Mouse (Mus musculus) hindbrain, postnatal 0 days (tissue): ENCODE data around the gene Tnrc6a. TPM values are rescaled to one million over a fixed set of nuclear protein-coding genes. Genes with fewer than 3 reads are reported as not detected.
A peak's percentile ranks its signal among the peaks of the same experiment; 100 is the strongest.
"Not testable (repeated sequence)": the region's sequence is repeated elsewhere in the genome, so short reads cannot be mapped to it uniquely, and the experiment has no call there.

Source experiments
- ATAC-seq: fragments of 200-750 bp; cut with Nextera tagmentation; 2 replicates; pipeline ENCODE4 v1.8.0; 2017; ENCODE audit warnings: mild to moderate bottlenecking, moderate TSS enrichment, moderate library complexity
- DNase-seq: peaks from one replicate; pipeline ENCODE4 v3.0.0-alpha.2; 2015; ENCODE audit warnings: low spot score
- H3K27ac ChIP-seq: fragments of 300-500 bp; sonication (generic); 2 replicates; pipeline ENCODE4 v1.5.1; 2014; ENCODE audit warnings: mild to moderate bottlenecking
- H3K27me3 ChIP-seq: fragments of 300-500 bp; sonication (generic); 2 replicates; pipeline ENCODE4 v1.6.1; 2014; ENCODE audit warnings: low read length, mixed read lengths; ENCODE audit not compliant: insufficient read depth
- H3K36me3 ChIP-seq: fragments of 300-500 bp; sonication (generic); 2 replicates; pipeline ENCODE4 v1.6.1; 2014; ENCODE audit warnings: low read length, mixed read lengths; ENCODE audit not compliant: insufficient read depth
- H3K4me1 ChIP-seq: fragments of 300-500 bp; sonication (generic); 2 replicates; pipeline ENCODE4 v1.6.1; 2014; ENCODE audit warnings: antibody characterized with exemption, low read length, mixed read lengths; ENCODE audit not compliant: insufficient read depth
- H3K4me2 ChIP-seq: fragments of 300-500 bp; sonication (generic); 2 replicates; pipeline ENCODE4 v1.6.1; 2014; ENCODE audit warnings: low read depth, mild to moderate bottlenecking, low read length, moderate library complexity, mixed read lengths
- H3K4me3 ChIP-seq: fragments of 300-500 bp; sonication (generic); 2 replicates; pipeline ENCODE4 v1.5.1; 2014; ENCODE audit warnings: low read length
- H3K9ac ChIP-seq: fragments of 300-500 bp; sonication (generic); replicated peaks from 2 replicates; pipeline ENCODE4 v1.6.1; 2014; ENCODE audit warnings: mild to moderate bottlenecking, low read length, moderate library complexity, mixed read lengths
- H3K9me3 ChIP-seq: fragments of 300-500 bp; sonication (generic); 2 replicates; pipeline ENCODE4 v1.6.1; 2016; ENCODE audit warnings: low read length, mixed read lengths
- CTCF ChIP-seq: IDR thresholded peaks from 2 replicates; pipeline ENCODE4 v1.5.1; 2016; ENCODE audit warnings: antibody characterized with exemption, control low read depth, low read depth
- WGBS: fragments of 180-500 bp; shearing (Covaris S2); extraction: QIAGEN DNeasy Blood & Tissue Kit; methylation state at CpG from one replicate; pipeline ENCODE4 v1.1.7; 2014; 5-methylcytosine and 5-hydroxymethylcytosine counted together
- polyA plus RNA-seq: library from polyadenylated mRNA; unstranded; fragments of >200 nt; fragmentation: Nextera tagmentation; extraction: Ambion mirVana; gene quantifications from 2 replicates; pipeline ENCODE4 v1.2.1, GENCODE M21; 2015
- total RNA-seq: library from RNA; depleted of rRNA; stranded (reverse); fragments of >200 nt; gene quantifications from 2 replicates; pipeline ENCODE4 v1.2.3, GENCODE M21; 2014

Tnrc6a gene
- total and polyA plus RNA-seq, 2 experiments from 2014 or later: 48.5 to 62.1 TPM

DNA sequence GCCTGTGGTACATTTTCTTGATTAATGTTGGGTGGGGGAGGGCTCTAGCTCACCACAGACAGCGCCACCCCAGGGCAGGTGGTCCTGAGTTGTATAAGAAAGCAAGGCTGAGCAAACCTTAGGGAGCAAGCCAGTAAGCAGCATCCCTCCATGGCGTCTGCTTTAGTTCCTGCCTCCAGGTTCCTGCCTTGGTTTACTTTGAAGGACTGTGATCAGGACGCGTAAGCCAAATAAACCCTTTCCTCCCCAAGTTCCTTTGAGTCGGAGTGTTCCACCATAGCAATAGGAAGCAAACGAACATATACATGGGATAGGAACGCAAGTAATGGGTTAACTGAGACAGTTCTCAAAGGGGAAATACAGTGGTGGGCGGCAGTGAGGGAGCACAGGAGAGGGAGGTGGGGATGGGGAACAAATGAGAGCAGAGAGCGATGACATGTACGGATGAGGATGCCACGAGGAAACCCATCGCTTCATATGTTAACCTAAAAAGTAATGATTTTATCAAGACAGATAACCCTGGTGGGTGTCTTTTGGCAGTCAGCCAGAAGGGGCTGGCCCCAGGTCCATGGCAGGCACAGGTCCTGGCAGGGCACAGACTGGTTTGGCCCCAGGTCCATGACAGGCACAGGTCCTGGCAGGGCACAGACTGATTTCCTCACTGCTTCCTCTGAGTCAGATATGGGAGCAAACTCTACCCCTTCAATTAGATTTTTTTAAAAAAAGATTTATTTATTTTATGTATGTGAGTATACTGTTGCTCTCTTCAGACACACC, 27.2 kb upstream of the Tnrc6a start:
- H3K36me3 ChIP-seq: no peaks in the 10 kb centered on the region
- no peak for DNase-seq
- H3K4me1 ChIP-seq: peaks cover 9% of the 10 kb centered on the region; the same call in 1 of the 2 replicates
- no peak for TF ChIP-seq CTCF
- peak overlapping the region; percentile 88; the same call in 1 of the 2 replicates for H3K27ac ChIP-seq
- H3K9me3 ChIP-seq: no peaks in the 10 kb centered on the region
- H3K9ac ChIP-seq: no peak overlapping the region
- no peak overlapping the region for H3K4me2 ChIP-seq
- WGBS: 89% methylated on average over 12 of the region's 12 CpGs
- H3K4me3 ChIP-seq: no peak overlapping the region
- ATAC-seq: no peak
- H3K27me3 ChIP-seq: no peaks in the 10 kb centered on the region

DNA sequence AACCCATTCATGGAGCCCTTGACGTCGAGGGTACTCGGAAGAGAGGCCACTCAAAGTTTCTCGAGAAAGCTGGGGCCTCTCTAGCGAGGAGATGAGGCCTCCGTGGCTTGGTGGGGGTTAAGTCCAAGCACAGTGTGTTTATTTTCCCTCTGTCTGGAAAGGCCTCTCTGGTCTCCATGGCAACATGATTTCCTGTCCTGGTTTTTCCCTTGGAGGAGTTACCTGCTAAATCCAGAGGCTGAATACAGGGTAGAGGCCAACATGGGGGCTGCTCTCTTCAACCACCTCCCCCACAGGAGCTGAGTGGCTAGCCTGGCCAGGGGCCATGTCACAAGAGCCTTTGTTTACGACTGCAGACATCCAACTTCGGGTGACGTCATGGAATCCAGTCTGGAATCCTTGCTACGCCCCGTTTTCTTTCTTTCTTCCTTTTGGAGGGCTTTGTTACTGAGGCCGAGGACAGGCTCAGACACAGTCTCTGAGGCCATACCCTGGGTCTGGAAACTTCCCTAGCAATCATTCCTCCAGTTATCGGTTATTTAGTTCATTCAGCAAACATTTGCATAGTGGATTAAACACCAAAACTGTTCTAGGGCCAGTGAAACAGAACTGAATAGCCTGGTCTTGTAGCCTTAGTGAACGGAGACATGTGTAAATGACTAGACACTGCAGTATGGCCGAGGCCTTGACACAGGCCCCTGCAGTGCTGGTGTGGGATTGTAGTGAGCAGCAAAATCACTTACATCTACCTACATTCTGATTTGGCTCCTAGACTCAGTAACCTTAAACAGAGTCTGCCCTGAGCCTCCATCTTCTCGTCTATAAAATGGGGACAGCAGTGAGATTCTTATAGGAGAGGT, 25.6 kb upstream of the Tnrc6a start:
- no peak overlapping the region for H3K4me3 ChIP-seq
- H3K4me1 ChIP-seq: peaks cover 9% of the 10 kb centered on the region; the same call in 1 of the 2 replicates
- DNase-seq (peak; percentile 85), ATAC-seq (peak; percentile 91)
- H3K36me3 ChIP-seq: no peaks in the 10 kb centered on the region
- TF ChIP-seq CTCF: no peak
- H3K27me3 ChIP-seq: no peaks in the 10 kb centered on the region
- no peak overlapping the region for H3K4me2 ChIP-seq
- H3K9me3 ChIP-seq: no peaks in the 10 kb centered on the region
- peak overlapping the region; percentile 31 for H3K9ac ChIP-seq
- 13% methylated on average over 16 of the region's 16 CpGs for WGBS
- H3K27ac ChIP-seq: peak overlapping the region; percentile 88

DNA sequence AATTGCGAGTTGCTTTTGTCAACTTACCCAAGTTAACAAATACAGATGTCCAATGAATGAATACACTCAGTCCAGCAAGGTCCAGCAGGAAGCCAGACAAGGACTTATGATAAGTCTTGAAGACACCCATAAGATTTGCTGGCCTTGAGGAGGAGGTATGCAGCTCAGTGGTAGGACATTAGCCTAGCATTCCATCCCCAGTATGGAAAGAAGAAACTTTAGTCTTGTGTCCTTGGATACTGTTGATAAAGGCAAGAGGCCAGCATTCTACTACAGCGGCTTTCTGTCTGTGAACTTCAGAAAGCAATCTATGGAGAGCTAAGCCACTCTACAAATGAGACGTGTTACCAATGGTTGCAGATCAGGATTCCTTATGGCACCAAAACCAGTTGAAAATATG, 22.4 kb upstream of the Tnrc6a start:
- 89% methylated on average over 3 of the region's 3 CpGs for WGBS
- no peak overlapping the region for H3K27ac ChIP-seq

GRCm38 (mm10) chr7:123105381-123105780, 18.3 kb upstream of the Tnrc6a start:
- H3K4me3 ChIP-seq, H3K27me3 ChIP-seq, H3K4me1 ChIP-seq, H3K9me3 ChIP-seq, ATAC-seq, H3K27ac ChIP-seq, DNase-seq, H3K9ac ChIP-seq, H3K4me2 ChIP-seq, H3K36me3 ChIP-seq: not testable (repeated sequence)
- 12% methylated on average over 1 of the region's 1 CpGs for WGBS

More for the DNA sequence above, 22.4 kb upstream of the Tnrc6a start:
- no peak for TF ChIP-seq CTCF
- Histone ChIP-seq H3K9me3 (no peaks in the 10 kb centered on the region), H3K36me3 (no peaks in the 10 kb centered on the region), H3K4me1 (peaks cover 9% of the 10 kb centered on the region; the same call in 1 of the 2 replicates), H3K27me3 (no peaks in the 10 kb centered on the region), H3K4me2 (no peak overlapping the region), H3K4me3 (no peak overlapping the region), H3K9ac (no peak overlapping the region)
- DNase-seq (no peak), ATAC-seq (no peak)

DNA sequence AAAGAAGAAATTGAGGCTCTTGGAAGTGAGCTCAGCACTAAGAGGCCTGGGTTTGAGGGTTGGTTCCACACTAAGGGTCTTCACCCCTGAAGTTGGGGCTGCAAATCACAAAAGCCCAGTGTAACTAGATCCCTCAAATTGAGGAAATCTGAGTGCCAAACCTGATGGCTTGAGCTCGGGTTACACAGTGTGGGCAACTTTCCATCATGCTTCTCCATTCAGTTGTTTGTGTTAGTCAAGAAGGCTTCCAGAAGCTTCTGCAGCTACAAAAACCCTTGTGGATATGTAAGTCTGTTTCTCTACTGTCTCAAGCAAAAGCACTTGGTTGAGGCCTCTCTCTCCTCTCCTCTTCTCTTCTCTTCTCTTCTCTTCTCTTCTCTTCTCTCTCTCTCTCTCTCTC, 17.8 kb upstream of the Tnrc6a start:
- no peak for TF ChIP-seq CTCF
- Histone ChIP-seq H3K4me3 (no peak overlapping the region), H3K4me2 (no peak overlapping the region), H3K9me3 (no peaks in the 10 kb centered on the region), H3K4me1 (no peaks in the 10 kb centered on the region), H3K36me3 (no peaks in the 10 kb centered on the region), H3K27me3 (no peaks in the 10 kb centered on the region), H3K9ac (no peak overlapping the region), H3K27ac (no peak overlapping the region)
- no peak for ATAC-seq
- WGBS: 57% methylated on average over 1 of the region's 1 CpGs
- no peak for DNase-seq

- H3K27me3 ChIP-seq: no peaks in the 10 kb centered on the region
- DNase-seq (no peak), ATAC-seq (no peak)
- H3K4me3 ChIP-seq: no peak overlapping the region
- no peaks in the 10 kb centered on the region for H3K9me3 ChIP-seq
- TF ChIP-seq CTCF: no peak
- no peaks in the 10 kb centered on the region for H3K36me3 ChIP-seq
- 90% methylated on average over 2 of the region's 2 CpGs for WGBS
- no peak overlapping the region for H3K27ac ChIP-seq
- H3K4me1 ChIP-seq: no peaks in the 10 kb centered on the region
- H3K4me2 ChIP-seq: no peak overlapping the region
- H3K9ac ChIP-seq: no peak overlapping the region
Observed at GRCm38 (mm10) chr7:123106326-123106725, 17.4 kb upstream of the Tnrc6a start.
